Mouse (Mus musculus) cerebellum, adult 2 months (tissue): ENCODE data around the gene Carmil3.

Experiments used
- CTCF ChIP-seq: fragments of 200-500 bp; IDR thresholded peaks from 2 replicates; pipeline ENCODE4 v1.5.1; 2011; ENCODE audit warnings: low read depth, mild to moderate bottlenecking, control low read depth, low read length, moderate library complexity, borderline replicate concordance; ENCODE audit not compliant: insufficient read depth
- POLR2A ChIP-seq: fragments of 200-500 bp; IDR thresholded peaks from 2 replicates; pipeline ENCODE4 v1.6.1; 2011; ENCODE audit warnings: low read length, control low read depth, borderline replicate concordance; ENCODE audit not compliant: insufficient read depth

DNA sequence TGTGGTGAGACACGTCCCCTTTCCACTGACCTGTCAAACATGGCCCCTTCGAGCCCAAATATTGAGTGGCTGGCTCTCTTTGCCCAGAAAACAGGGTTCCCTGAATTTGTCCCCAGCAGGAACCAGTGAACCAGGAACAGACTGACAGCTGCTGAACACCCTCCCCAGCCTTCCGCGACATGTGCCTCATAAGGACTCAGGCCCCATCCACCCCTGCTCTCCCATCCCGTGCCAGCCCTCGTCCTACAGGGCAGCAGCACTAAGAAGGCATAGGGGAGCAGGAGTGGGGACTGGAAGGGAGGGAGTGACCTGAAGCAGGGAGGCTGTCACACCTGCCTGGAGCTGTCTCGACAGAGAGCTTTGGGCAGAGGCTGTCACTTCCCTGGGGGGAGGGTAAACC is 17.4 kb downstream of the Carmil3 start:
- TF ChIP-seq CTCF (no peak), POLR2A (no peak)
